Mouse (Mus musculus): ENCODE results near the gene Wdr12.
A peak's percentile ranks its signal among the peaks of the same experiment; 100 is the strongest.
"Not testable (repeated sequence)": the region's sequence is repeated elsewhere in the genome, so short reads cannot be mapped to it uniquely, and the experiment has no call there.

Gene Wdr12

DNA sequence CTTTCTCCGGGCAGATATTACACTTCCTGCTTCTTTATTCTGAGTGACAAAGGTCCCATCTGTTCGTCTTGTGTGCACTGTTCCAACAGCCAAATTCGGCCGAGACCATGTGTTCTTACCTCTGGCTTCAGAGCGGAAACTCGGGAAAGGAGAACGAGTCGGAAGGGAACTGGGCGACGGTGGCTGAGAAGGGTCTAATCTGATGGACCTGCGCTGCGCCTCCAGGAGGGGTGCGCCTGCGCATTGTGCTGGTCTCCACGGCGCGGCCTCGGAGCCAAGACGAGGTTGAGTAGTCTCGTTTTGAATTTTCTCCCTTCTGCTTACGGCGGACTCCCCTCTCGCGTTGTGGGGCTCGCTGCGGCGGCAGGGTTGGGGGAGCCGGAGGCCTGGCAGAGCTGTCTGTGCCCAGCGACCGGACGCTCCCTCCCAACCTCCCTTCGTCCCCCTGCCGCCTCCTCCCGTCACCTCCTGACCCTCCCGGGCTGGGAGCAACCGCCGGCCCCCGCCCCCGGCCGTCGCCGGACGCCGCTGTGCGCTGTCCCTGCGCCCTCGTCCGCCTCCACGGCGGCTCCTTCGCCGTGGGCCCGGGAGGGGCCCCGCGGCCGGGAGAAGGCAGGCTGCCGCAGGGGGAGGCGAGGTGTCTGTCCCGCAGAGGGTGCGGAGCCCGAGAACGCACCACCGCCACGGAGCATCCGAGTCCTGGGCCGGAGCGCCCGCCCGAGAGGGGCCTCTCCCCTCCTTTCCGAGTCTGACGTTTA is at the start of gene Wdr12, which contains the start of gene Carf:
Gene Wdr12, minus strand, starts transcription at position 622 of the 758 bp plus-strand sequence.
Gene Carf, plus strand, starts transcription at position 224 of the 758 bp plus-strand sequence.
- DNase-seq (ENCODE audit: low read depth), result peak; percentile 96

GRCm38 (mm10) chr1:60137346-60137745 is 38.9 kb upstream of the Wdr12 start:
- DNase-seq (ENCODE audit: low read depth), result no peak

DNA sequence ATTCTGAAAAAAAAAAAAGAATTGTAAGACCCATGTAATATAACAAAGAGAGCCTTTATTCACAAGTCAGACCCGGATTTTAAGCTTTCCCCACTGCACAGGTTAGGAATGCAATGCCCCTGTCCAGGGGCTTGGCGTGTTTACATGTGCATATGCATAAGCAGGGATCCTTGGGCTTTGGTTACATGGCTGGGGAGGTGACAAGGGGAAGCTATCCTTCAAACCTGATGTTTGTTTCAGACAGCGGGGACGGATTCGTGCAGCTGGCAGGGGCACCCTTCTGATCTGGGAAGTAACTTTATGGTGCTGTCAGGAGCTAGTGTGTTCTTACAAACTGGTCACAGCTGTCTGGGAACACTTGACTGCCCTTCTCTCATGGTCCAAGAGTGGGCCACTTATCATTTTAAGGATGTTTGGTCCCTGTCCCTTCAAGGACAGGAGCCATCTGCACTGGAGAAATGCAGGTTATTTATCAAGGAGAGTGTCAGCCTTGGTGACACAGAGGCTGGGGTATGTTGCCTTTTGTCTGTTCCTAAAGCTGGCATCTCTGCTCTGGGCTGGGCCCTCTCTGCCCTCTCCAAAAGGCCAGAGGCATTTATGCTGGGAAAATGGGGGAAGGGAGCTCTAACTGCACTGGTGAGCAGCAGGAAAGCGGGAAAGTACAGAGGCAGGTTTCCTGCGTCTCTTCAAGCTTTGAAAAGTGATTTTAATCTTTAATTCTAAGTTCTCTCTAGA is 19.4 kb upstream of the Wdr12 start:
- DNase-seq (ENCODE audit: low read depth), result no peak

DNA sequence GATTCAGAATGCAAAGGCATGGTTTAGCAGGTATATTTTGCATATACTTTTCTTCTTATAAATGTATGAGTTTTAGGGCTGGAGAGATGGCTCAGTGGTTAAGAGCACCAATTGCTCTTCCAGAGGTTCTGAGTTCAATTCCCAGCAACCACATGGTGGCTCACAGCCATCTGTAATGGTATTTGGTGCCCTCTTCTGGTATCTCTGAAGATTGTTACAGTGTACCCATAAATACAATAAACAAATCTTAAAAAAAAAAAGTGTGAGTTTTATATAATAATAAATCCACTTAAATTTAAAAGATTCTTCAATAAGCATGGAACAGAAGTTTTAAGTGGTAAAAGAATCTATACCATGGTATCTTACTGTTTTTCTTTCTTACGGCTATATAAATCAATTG is 6.1 kb upstream of the Wdr12 start:
- DNase-seq (ENCODE audit: low read depth), result peak; percentile 34

- no peak for DNase-seq (ENCODE audit: low read depth)
These were observed 394 bp upstream of the Wdr12 start for GRCm38 (mm10) chr1:60098839-60099238.

DNA sequence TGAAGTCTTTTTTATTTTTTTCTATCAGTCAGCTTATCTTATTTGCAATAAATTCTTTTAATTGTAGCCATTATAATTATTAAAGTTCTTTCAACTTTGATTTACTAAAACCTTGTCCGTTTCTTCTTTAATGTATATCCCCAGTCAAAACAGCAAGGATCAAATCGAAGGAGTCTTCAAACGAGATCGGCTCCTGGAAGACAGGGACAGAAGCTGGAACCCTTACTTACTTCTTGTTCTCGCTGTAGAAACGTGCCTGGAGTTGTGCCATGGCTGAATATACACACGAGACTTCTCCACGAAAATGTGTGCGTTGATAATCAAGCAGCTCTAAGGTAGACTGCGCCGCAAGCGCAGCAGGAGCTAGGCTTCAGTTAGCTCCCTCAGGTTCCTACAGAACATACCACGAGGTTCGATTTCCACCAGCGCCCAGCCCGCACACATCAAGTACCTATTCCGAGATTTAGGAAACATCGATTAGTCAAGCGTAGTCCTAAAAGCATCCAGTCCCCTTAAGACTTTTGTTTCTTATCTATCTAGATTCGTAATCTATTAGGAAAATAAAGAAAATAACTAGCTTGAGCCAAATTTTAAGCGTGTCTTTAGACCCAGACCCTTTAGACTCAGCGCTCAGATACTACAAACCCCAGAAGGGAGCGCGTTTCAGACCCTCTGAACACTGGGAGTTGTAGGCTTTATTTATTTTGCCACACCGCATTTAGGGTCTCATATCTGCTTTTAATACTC is 995 bp downstream of the Wdr12 start:
- no peak for DNase-seq (ENCODE audit: low read depth)

DNA sequence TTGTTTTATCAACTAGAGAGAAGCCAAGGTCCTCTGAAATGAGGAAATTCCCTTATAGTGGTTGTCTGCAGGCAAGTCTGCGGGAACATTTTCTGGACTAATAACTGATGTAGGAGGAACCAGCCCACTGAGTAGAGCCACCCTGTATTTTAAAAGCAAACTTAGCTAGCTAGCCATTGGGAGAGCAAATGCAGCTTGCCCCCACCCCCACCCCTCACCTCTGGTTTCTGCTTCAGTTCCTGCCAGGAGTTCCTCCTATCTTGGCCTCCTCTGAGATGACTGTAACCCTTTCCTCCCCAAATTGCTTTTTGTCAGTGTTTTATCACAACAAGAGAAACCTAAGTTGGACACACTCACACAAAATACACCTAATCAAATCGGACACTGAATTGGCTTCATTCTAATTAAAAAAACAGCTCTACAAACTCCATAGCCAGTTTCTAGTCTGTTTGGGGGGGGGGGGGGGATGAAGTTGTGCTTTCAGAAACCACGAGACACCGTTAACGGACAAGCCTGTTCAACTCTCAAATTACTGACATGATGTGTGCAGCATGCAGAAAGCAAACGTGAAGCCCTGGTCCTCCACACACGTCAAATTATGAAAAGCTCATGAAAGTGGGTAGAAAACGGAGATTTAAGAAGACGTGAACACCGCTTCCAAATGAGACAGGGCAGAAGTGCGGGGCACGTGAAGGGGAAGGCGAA is 1.7 kb downstream of the Wdr12 start:
- peak; percentile 26 for DNase-seq (ENCODE audit: low read depth)

GRCm38 (mm10) chr1:60076411-60076810 is 22.0 kb downstream of the Wdr12 start:
- no peak for DNase-seq (ENCODE audit: low read depth)

GRCm38 (mm10) chr1:60075590-60075989 is 22.9 kb downstream of the Wdr12 start:
- peak; percentile 32 for DNase-seq (ENCODE audit: low read depth)

DNA sequence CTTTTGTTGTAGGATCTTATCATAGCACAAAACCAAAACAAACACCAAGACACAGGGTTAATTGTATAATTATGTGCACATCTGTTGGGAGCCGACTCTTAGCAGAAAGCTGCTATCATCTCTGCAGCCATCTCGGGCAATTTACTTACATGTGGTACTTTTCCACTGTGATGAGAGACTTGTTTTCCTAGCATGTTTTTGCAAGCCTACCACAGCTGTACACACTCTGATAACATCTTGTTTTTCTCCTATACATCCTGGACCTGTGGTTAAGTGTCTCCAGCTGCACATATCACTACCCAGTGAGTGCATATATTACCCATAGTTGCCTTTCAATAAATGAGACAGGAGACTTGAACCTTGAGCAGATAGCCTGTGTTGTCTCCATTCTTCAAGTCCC is 23.5 kb downstream of the Wdr12 start:
- peak; percentile 64 for DNase-seq (ENCODE audit: low read depth)

DNA sequence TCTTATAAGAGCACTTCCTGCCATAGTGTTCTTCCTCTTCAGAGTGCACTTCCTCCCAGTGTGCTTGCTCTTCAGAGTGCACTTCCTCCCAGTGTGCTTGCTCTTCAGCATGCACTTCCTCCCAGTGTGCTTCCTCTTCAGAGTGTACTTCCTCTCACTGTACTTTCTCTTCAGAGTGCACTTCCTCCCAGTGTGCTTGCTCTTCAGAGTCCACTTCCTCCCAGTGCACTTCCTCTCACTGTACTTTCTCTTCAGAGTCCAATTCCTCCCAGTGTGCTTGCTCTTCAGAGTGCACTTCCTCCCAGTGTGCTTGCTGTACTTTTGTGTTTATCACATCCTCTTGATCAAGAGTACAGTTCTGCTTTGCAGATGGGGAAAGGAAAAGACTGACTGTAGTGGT is 27.7 kb downstream of the Wdr12 start:
- DNase-seq (ENCODE audit: low read depth), result peak; percentile 65

DNA sequence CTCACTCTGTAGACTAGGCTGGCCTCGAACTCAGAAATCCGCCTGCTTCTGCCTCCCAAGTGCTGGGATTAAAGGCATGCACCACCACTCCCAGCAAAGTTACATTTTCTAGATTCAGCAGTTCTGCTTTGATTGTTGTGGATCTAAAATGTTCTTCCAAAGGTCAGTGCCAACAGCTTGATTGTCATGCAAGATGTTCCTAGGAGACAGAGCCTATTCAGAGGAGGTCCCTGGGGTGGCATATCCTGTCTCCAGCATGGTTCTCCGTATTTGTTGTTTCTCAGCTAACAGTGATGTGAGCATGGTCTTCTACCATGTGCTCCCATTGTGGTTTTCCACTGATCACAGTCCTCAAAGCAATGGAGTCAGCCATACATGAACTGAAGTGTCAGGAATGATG is 42.1 kb downstream of the Wdr12 start:
- DNase-seq (ENCODE audit: low read depth), result no peak

DNA sequence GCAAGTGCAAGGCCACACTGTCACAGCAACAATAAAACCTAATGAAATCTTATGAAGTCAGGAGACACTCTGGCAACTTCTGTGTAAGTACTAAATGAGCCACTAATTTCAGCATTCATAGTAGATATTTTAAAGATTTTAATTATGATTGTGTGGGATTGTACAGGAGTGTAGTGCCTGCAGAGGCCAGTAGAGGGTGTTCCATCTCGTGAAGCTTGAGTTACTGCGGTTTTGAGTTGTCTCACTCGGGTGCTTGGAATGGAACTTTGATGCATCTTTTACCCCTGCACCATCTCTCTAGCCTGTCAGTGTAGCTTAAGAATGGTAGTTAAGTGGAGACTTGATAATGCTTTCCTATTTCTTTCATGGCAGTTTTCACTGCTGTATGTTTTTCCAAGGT is 43.8 kb downstream of the Wdr12 start:
- DNase-seq (ENCODE audit: low read depth), result peak; percentile 49

DNA sequence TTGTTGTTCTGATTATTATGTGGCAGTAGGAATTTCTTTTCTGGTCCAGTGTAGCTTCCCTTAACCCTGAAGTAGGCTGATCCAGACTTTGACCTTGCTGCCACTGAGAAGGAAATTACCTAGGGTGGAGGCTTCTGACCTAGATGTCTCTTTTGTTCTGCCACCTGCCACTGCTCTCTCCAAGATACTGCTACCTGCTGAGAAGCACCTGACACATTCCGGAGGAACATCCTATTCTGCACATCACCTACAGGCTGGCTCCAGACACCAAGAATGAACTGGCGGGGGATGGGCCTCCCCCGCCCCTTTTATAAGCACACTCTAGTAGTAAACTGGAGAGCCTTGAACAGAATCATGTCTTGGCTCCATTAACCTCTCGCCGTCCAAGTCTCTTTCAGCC is 51.0 kb downstream of the Wdr12 start:
- DNase-seq (ENCODE audit: low read depth), result not testable (repeated sequence)

- DNase-seq (ENCODE audit: low read depth), result no peak
These were observed 53.9 kb downstream of the Wdr12 start for GRCm38 (mm10) chr1:60044595-60044994.

DNA sequence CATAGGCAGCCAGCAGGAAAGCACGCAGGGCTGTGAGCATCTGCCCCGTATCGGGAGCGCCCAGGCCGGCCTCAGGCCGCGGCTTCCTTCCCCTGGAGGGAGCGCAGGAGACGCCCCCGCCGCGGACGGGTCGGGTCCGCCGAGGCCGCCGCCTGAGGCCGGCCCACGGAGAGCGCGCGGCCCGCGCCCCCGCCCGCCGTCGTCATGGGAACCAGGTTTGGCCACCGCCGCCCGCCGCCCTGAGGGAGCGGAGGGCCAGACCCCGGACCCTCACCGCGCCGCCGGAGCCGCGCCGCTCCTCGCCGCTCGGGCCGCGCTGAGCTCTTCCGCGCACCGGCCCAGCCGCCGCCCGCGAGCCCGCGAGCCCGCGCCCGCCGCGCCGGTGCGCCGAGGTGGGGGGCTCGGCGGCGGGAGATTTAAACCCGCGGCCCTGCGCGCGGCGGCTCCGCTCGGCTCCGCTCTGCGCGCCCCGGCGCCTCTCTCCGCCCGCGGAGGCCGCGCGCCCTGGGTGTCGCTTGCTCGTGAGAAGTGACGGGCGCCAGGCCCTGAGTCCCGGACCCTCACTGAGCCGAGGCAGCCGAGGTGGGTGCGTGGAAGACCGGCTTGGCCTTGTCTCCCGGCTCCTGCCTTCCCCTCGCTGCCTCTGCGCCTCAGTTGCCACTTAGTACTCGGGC is 55.5 kb downstream of the Wdr12 start, which contains the start of gene Ica1l:
Gene Ica1l, minus strand, starts transcription at position 389 of the 674 bp plus-strand sequence.
- peak; percentile 36 for DNase-seq (ENCODE audit: low read depth)

DNA sequence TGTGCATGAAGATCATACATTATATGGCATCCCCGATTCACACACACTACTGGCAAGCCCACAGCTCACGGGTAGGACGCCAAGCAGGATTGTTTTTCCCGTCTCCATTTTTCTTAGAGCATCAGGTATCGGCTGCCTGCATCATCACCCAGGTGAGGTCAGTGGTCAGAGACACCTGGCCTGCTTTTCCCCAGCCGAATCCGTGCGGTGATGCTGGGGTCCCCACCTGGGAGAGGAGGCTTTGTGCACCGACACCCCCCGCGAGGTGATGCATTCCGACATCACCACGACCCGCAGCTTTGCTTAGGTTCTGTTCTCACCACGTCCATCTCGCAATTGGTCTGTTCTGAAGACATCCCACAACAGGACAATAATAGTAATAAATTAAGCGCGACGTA is 56.0 kb downstream of the Wdr12 start:
- no peak for DNase-seq (ENCODE audit: low read depth)

- DNase-seq (ENCODE audit: low read depth), result no peak
These were observed 63.4 kb downstream of the Wdr12 start for GRCm38 (mm10) chr1:60035044-60035443.

Data from naive thymus-derived CD4-positive, alpha-beta T cell, adult 2 months (primary cell).